Mouse (Mus musculus): ENCODE measurements around the gene Tmed11. TPM values are rescaled to one million over a fixed set of nuclear protein-coding genes. Genes with fewer than 3 reads are reported as not detected.
"Not testable (repeated sequence)": the region's sequence is repeated elsewhere in the genome, so short reads cannot be mapped to it uniquely, and the experiment has no call there.

Tmed11 gene
- total and polyA plus RNA-seq, 3 experiments: not detected

DNA sequence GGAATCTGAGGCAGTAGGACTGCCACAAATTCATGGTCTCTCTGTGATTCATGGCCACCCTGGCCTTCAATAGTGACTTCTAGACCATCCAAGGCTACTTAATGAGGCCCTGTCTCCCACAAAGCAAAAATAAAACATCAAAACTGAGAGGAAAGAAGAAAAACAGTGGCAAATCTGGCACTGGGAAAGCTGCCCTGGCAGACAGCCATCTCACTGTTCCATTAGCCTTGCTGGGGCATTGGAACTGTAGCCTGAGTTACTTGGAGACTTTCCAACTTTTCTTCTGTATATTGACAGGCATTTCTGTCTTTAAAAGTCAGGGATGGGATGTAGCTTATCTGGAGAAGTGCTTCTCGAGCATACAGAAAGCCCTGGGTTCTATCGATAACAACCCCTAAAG is 28.1 kb upstream of the Tmed11 start:
- DNase-seq (ENCODE audit: low read depth, low spot score): no peak
- Histone ChIP-seq H3K27me3 (ENCODE audit: control insufficient read depth in 1 of 2, insufficient read depth in 2 of 2, low read length in 2 of 2) (no peaks in the 10 kb centered on the region), H3K36me3 (ENCODE audit: control insufficient read depth in 1 of 2, insufficient read depth in 2 of 2, low read length in 2 of 2) (no peaks in the 10 kb centered on the region), H3K27ac (ENCODE audit: control insufficient read depth, low read depth, low read length) (no peak overlapping the region), H3K4me3 (ENCODE audit: control insufficient read depth in 1 of 2, insufficient read depth in 1 of 2, low read depth in 2 of 2, low read length in 2 of 2) (no peak overlapping the region), H3K4me1 (ENCODE audit: control insufficient read depth in 1 of 2, insufficient read depth in 2 of 2, low read length in 2 of 2) (no peaks in the 10 kb centered on the region), H3K79me2 (ENCODE audit: control insufficient read depth, insufficient read depth, low read length, poor library complexity) (no peaks in the 10 kb centered on the region), H3K9me3 (replicated peaks; ENCODE audit: insufficient read depth, low read length) (no peaks in the 10 kb centered on the region), H3K9ac (ENCODE audit: control insufficient read depth, low read depth, low read length, poor library complexity, severe bottlenecking) (no peak overlapping the region)
- no peak for TF ChIP-seq NRF1 (IDR thresholded peaks at IDR 0.05; ENCODE audit: insufficient read depth, low read depth, low read length, poor library complexity, severe bottlenecking)
- no peak for TF ChIP-seq RAD21 (IDR thresholded peaks at IDR 0.05; ENCODE audit: low read depth, low read length)

DNA sequence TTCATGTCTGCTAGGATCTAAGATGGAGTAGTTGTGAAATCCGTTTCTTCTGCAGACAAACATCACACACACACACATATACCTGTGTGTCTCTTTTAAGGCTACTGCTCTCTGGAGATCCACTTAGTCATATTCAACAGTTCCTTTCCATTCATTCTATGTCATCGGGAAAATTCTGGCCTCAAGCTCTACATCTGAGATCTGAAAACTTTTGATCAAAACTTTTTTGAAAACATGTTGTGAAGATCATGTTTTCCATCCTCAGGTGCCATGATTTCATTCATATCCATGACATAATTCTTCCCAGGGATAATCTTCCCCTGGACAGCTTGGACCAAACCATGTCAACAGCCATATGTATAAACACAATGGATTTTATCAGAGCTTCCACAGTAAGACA is 13.6 kb upstream of the Tmed11 start, which contains the start of gene Vmn2r8:
Gene Vmn2r8 (minus strand): TSS at position 101 of the 400 bp plus-strand sequence.
- not testable (repeated sequence) for DNase-seq (ENCODE audit: low read depth, low spot score); H3K27me3 ChIP-seq (ENCODE audit: control insufficient read depth in 1 of 2, insufficient read depth in 2 of 2, low read length in 2 of 2); H3K79me2 ChIP-seq (ENCODE audit: control insufficient read depth, insufficient read depth, low read length, poor library complexity); H3K4me3 ChIP-seq (ENCODE audit: control insufficient read depth in 1 of 2, insufficient read depth in 1 of 2, low read depth in 2 of 2, low read length in 2 of 2); H3K36me3 ChIP-seq (ENCODE audit: control insufficient read depth in 1 of 2, insufficient read depth in 2 of 2, low read length in 2 of 2); H3K9ac ChIP-seq (ENCODE audit: control insufficient read depth, low read depth, low read length, poor library complexity, severe bottlenecking); H3K4me1 ChIP-seq (ENCODE audit: control insufficient read depth in 1 of 2, insufficient read depth in 2 of 2, low read length in 2 of 2); H3K9me3 ChIP-seq (replicated peaks; ENCODE audit: insufficient read depth, low read length); H3K27ac ChIP-seq (ENCODE audit: control insufficient read depth, low read depth, low read length)

GRCm38 (mm10) chr5:108803646-108804045 is 8.5 kb upstream of the Tmed11 start:
- no peaks in the 10 kb centered on the region for H3K9me3 ChIP-seq (replicated peaks; ENCODE audit: insufficient read depth, low read length)
- H3K36me3 ChIP-seq (ENCODE audit: control insufficient read depth in 1 of 2, insufficient read depth in 2 of 2, low read length in 2 of 2): no peaks in the 10 kb centered on the region
- DNase-seq (ENCODE audit: low read depth, low spot score): no peak
- H3K27me3 ChIP-seq (ENCODE audit: control insufficient read depth in 1 of 2, insufficient read depth in 2 of 2, low read length in 2 of 2): peaks cover 0 to 2% of the 10 kb centered on the region in 2 experiments; a peak in 1 of 4 replicates
- no peaks in the 10 kb centered on the region for H3K79me2 ChIP-seq (ENCODE audit: control insufficient read depth, insufficient read depth, low read length, poor library complexity)
- no peak overlapping the region for H3K9ac ChIP-seq (ENCODE audit: control insufficient read depth, low read depth, low read length, poor library complexity, severe bottlenecking)
- H3K4me3 ChIP-seq (ENCODE audit: control insufficient read depth in 1 of 2, insufficient read depth in 1 of 2, low read depth in 2 of 2, low read length in 2 of 2): no peak overlapping the region
- H3K4me1 ChIP-seq (ENCODE audit: control insufficient read depth in 1 of 2, insufficient read depth in 2 of 2, low read length in 2 of 2): no peaks in the 10 kb centered on the region
- TF ChIP-seq ZKSCAN1 (IDR thresholded peaks at IDR 0.05; ENCODE audit: low read depth, low read length) (no peak), ZNF384 (IDR thresholded peaks at IDR 0.05; ENCODE audit: low read depth, low read length) (no peak), ELF1 (IDR thresholded peaks at IDR 0.05; ENCODE audit: low read depth, low read length) (no peak), CTCF (IDR thresholded peaks at IDR 0.05 in 2 of 3, conservative IDR thresholded peaks at IDR 0.05 in 1 of 3; ENCODE audit: control insufficient read depth in 1 of 3, insufficient read depth in 1 of 3, low read depth in 2 of 3, low read length in 3 of 3, poor library complexity in 1 of 3, severe bottlenecking in 1 of 3) (no peak)
- no peak overlapping the region for H3K27ac ChIP-seq (ENCODE audit: control insufficient read depth, low read depth, low read length)

DNA sequence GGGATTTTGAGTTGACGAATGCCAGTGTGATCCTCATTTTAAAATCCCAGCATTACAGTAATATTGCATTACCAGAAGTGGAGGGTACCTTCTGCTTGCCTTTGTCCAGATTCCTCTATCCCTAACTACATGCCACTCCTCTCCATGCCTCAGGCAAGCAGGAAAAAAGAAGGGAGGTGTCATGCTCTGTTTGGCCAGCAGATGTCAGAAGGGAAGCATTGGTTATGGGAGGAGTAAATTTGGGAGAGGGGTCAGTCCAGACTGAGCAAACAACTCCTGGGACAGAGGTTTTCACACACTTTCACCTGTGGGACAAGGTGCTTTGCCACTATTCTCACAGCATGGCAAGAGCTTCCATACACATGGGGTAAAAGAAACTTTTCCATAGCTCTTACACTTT is 4.8 kb downstream of the Tmed11 start:
- not testable (repeated sequence) for H3K79me2 ChIP-seq (ENCODE audit: control insufficient read depth, insufficient read depth, low read length, poor library complexity); H3K27ac ChIP-seq (ENCODE audit: control insufficient read depth, low read depth, low read length); H3K9ac ChIP-seq (ENCODE audit: control insufficient read depth, low read depth, low read length, poor library complexity, severe bottlenecking); H3K36me3 ChIP-seq (ENCODE audit: control insufficient read depth in 1 of 2, insufficient read depth in 2 of 2, low read length in 2 of 2); H3K4me3 ChIP-seq (ENCODE audit: control insufficient read depth in 1 of 2, insufficient read depth in 1 of 2, low read depth in 2 of 2, low read length in 2 of 2); H3K4me1 ChIP-seq (ENCODE audit: control insufficient read depth in 1 of 2, insufficient read depth in 2 of 2, low read length in 2 of 2); H3K9me3 ChIP-seq (replicated peaks; ENCODE audit: insufficient read depth, low read length); H3K27me3 ChIP-seq (ENCODE audit: control insufficient read depth in 1 of 2, insufficient read depth in 2 of 2, low read length in 2 of 2)
- DNase-seq (ENCODE audit: low read depth, low spot score): peak; percentile 10
- TF ChIP-seq CTCF (IDR thresholded peaks at IDR 0.05 in 2 of 3, conservative IDR thresholded peaks at IDR 0.05 in 1 of 3; ENCODE audit: control insufficient read depth in 1 of 3, insufficient read depth in 1 of 3, low read depth in 2 of 3, low read length in 3 of 3, poor library complexity in 1 of 3, severe bottlenecking in 1 of 3): peak; percentile 23 to 44 (median 43); a peak in 5 of 6 replicates
- TF ChIP-seq SMC3 (IDR thresholded peaks at IDR 0.05; ENCODE audit: low read depth, low read length): peak; percentile 37
- peak; percentile 15 for TF ChIP-seq RAD21 (IDR thresholded peaks at IDR 0.05; ENCODE audit: low read depth, low read length)

Measured in MEL (cell line).